Mouse (Mus musculus): ENCODE data around the gene Slc48a1. TPM values are rescaled to one million over a fixed set of nuclear protein-coding genes. Genes with fewer than 3 reads are reported as not detected.

The Slc48a1 gene
- polyA plus RNA-seq, 1 experiment from 2014 or later, result 45.1 TPM

DNA sequence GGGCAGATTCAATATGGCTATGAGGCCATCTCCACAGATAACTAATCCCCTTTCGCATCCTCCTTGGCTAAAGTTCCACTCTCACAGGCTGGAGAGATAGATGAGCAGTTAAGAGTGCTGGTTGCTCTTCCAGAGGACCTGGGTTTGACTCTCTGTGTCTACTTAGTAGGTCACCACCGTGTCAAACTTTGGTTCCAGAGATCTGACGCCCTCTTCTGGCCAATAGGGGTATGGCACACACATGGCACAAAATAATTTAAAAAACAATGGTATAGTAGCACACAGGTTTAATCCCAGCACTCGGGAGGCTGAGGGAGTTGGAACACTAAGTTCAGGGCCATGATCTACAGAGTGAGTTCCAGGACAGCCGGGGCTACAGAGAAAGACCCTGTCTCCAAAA is 15.9 kb downstream of the Slc48a1 start:
- Histone ChIP-seq H3K27ac (ENCODE audit: low read depth, low read length) (no peak overlapping the region), H3K4me1 (ENCODE audit: control insufficient read depth, insufficient read depth, low read length) (peaks cover 7% of the 10 kb centered on the region; the same call in 1 of the 2 replicates), H3K27me3 (ENCODE audit: control insufficient read depth, insufficient read depth, low read length) (no peaks in the 10 kb centered on the region), H3K9me3 (replicated peaks; ENCODE audit: control insufficient read depth, low read length) (no peaks in the 10 kb centered on the region), H3K4me2 (no peak overlapping the region), H3K4me3 (ENCODE audit: low read depth, low read length) (no peak overlapping the region), H3K36me3 (ENCODE audit: control insufficient read depth, insufficient read depth, low read length) (peaks cover 33% of the 10 kb centered on the region), H3K9ac (ENCODE audit: low read depth, low read length) (no peak overlapping the region)
- no peak for ATAC-seq (replicated peaks; ENCODE audit: insufficient number of reproducible peaks, low FRiP score, low TSS enrichment)
- WGBS (ENCODE audit: insufficient replicate concordance), result 70% methylated on average over 5 of the region's 5 CpGs

DNA sequence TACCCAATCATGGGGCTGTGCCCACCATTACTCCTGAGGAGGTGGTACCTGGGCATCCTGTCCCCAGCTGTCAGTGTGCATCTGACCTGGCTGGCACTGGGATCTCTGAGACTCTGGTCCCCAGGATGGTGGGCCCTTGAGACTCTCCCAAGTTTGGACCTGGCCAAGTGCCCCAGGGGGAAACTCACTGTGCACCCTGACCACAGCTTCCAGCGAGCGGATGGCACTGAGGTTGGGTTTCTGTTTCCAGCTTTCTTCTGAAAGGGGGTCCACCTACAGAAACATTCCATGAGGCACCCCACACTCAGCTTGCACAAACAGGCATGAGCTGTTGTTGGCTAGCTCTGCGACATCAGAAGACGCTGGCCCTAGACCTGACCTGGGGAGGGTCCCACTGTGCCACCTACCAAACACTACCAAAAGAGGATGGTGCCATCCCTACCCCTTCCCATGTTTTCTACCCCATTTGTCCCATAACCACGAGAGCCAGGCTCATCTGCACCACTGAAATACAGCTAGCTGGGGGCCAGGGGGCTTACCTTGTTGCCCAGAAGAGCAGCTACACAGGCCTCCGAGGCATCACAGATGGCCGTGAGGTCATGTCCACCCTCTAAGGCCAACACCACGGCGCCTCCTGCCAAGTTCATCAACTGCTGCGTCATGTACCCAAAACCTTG is 17.4 kb downstream of the Slc48a1 start:
- H3K4me1 ChIP-seq (ENCODE audit: control insufficient read depth, insufficient read depth, low read length), result peaks cover 7% of the 10 kb centered on the region; the same call in 1 of the 2 replicates
- 90% methylated on average over 10 of the region's 10 CpGs for WGBS (ENCODE audit: insufficient replicate concordance)
- ATAC-seq (replicated peaks; ENCODE audit: insufficient number of reproducible peaks, low FRiP score, low TSS enrichment), result no peak
- peaks cover 35% of the 10 kb centered on the region for H3K36me3 ChIP-seq (ENCODE audit: control insufficient read depth, insufficient read depth, low read length)
- H3K9ac ChIP-seq (ENCODE audit: low read depth, low read length), result no peak overlapping the region
- no peaks in the 10 kb centered on the region for H3K9me3 ChIP-seq (replicated peaks; ENCODE audit: control insufficient read depth, low read length)
- H3K4me3 ChIP-seq (ENCODE audit: low read depth, low read length), result no peak overlapping the region
- no peaks in the 10 kb centered on the region for H3K27me3 ChIP-seq (ENCODE audit: control insufficient read depth, insufficient read depth, low read length)
- H3K4me2 ChIP-seq, result no peak overlapping the region
- H3K27ac ChIP-seq (ENCODE audit: low read depth, low read length), result no peak overlapping the region

DNA sequence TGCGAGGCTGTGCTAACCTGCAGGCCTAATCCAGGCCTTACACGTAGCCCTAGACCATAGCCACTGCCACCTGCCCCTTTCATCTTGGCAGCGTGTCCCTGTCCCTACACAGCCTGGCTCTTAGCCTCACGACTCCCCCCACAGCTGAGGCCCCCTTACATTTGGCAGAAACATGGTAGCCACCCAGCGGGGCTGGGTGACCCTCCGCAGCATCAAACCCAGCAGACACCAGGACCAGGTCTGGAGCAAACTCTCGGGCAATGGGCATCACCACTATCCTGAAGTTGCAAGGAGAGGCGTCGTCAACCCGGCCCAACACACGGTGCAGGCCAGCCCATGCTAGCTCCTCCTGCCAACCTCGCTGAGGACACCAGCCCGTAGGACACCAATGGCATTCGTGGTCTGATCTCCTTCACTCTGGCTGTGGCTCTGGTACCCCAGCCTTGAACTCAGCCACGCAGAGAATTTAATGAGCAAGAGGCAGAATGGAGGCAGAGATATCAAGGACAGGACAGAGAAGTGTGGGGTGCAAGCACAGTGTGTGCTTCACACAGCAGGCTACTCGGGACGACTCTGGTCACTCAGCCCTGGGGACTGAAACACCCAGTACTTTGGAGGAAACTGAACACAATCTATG is 18.5 kb downstream of the Slc48a1 start:
- H3K4me1 ChIP-seq (ENCODE audit: control insufficient read depth, insufficient read depth, low read length), result peaks cover 7% of the 10 kb centered on the region; the same call in 1 of the 2 replicates
- H3K27me3 ChIP-seq (ENCODE audit: control insufficient read depth, insufficient read depth, low read length), result no peaks in the 10 kb centered on the region
- no peak overlapping the region for H3K4me2 ChIP-seq
- H3K9ac ChIP-seq (ENCODE audit: low read depth, low read length), result no peak overlapping the region
- ATAC-seq (replicated peaks; ENCODE audit: insufficient number of reproducible peaks, low FRiP score, low TSS enrichment), result no peak
- H3K36me3 ChIP-seq (ENCODE audit: control insufficient read depth, insufficient read depth, low read length), result peaks cover 40% of the 10 kb centered on the region
- no peak overlapping the region for H3K27ac ChIP-seq (ENCODE audit: low read depth, low read length)
- H3K4me3 ChIP-seq (ENCODE audit: low read depth, low read length), result no peak overlapping the region
- no peaks in the 10 kb centered on the region for H3K9me3 ChIP-seq (replicated peaks; ENCODE audit: control insufficient read depth, low read length)
- WGBS (ENCODE audit: insufficient replicate concordance), result 89% methylated on average over 17 of the region's 17 CpGs

DNA sequence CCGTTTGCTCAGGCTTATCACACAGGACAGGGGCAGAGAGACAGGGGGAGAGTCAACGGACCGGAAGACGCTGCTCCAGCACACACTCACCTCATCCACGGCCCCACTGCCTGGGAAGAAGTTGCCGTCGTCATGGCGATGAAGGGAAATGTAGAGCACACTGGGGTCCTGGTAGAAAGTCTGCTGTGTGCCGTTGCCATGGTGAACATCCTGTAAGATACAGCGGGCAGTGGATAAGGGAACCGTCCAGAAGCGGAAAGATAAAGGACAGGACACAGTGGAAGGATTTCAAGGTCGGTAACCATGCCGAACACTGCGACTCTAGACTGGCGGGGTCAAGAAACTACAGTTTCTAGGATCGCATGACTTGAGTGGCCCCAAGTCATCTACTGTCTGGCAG is 19.8 kb downstream of the Slc48a1 start:
- Histone ChIP-seq H3K27me3 (ENCODE audit: control insufficient read depth, insufficient read depth, low read length) (no peaks in the 10 kb centered on the region), H3K4me2 (no peak overlapping the region), H3K9me3 (replicated peaks; ENCODE audit: control insufficient read depth, low read length) (no peaks in the 10 kb centered on the region), H3K36me3 (ENCODE audit: control insufficient read depth, insufficient read depth, low read length) (peaks cover 36% of the 10 kb centered on the region), H3K4me1 (ENCODE audit: control insufficient read depth, insufficient read depth, low read length) (peaks cover 7% of the 10 kb centered on the region; the same call in 1 of the 2 replicates), H3K9ac (ENCODE audit: low read depth, low read length) (no peak overlapping the region), H3K27ac (ENCODE audit: low read depth, low read length) (no peak overlapping the region), H3K4me3 (ENCODE audit: low read depth, low read length) (no peak overlapping the region)
- WGBS (ENCODE audit: insufficient replicate concordance), result 45% methylated on average over 17 of the region's 17 CpGs
- ATAC-seq (replicated peaks; ENCODE audit: insufficient number of reproducible peaks, low FRiP score, low TSS enrichment), result peak; percentile 46

DNA sequence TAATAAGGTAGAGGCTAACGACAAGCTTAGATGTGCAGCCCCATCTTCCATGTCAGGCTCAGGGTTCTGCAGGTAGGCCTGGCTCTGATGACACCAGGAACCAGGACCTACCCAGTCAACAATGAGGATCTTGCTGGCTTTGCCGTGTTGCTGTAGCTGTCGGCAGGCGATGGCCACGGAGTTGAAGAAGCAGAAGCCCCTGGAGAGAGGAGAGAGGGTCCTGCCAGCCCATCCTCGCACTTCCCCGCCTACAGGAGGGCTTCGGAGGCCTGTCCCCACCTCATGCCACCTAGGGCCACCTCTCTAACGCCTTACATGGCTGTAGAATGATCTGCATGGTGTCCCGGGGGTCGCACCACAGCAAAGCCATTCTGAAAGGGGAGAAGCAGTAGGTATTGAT is 21.1 kb downstream of the Slc48a1 start:
- Histone ChIP-seq H3K27ac (ENCODE audit: low read depth, low read length) (no peak overlapping the region), H3K36me3 (ENCODE audit: control insufficient read depth, insufficient read depth, low read length) (peaks cover 31% of the 10 kb centered on the region)

DNA sequence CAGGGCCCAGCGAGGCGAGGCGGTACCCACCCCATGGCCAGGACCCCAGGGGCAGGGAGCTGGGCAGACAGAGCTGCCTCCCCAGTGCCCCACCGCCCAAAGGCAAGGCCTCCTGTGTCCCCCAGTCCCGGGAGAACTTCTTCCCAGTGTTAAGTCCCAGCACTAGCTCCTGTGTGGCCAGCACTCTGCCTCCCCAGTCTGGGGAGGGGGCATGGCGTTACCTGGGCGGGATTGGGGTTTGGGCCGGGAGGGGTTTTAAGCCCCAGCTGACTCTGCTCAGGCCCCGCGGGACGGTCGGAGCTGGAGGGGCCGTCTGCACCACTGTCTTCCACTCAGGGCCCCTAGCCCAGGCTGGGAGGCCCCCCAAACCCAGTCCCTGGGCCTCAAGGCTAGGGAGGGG is 22.5 kb downstream of the Slc48a1 start:
- peaks cover 7% of the 10 kb centered on the region; the same call in 1 of the 2 replicates for H3K4me1 ChIP-seq (ENCODE audit: control insufficient read depth, insufficient read depth, low read length)
- peaks cover 26% of the 10 kb centered on the region for H3K36me3 ChIP-seq (ENCODE audit: control insufficient read depth, insufficient read depth, low read length)
- 88% methylated on average over 13 of the region's 13 CpGs for WGBS (ENCODE audit: insufficient replicate concordance)
- no peak for ATAC-seq (replicated peaks; ENCODE audit: insufficient number of reproducible peaks, low FRiP score, low TSS enrichment)
- no peak overlapping the region for H3K9ac ChIP-seq (ENCODE audit: low read depth, low read length)
- no peak overlapping the region for H3K4me2 ChIP-seq
- H3K9me3 ChIP-seq (replicated peaks; ENCODE audit: control insufficient read depth, low read length), result no peaks in the 10 kb centered on the region
- no peaks in the 10 kb centered on the region for H3K27me3 ChIP-seq (ENCODE audit: control insufficient read depth, insufficient read depth, low read length)
- H3K4me3 ChIP-seq (ENCODE audit: low read depth, low read length), result no peak overlapping the region
- H3K27ac ChIP-seq (ENCODE audit: low read depth, low read length), result no peak overlapping the region

More for the DNA sequence above, 21.1 kb downstream of the Slc48a1 start:
- Histone ChIP-seq H3K4me3 (ENCODE audit: low read depth, low read length) (no peak overlapping the region), H3K9me3 (replicated peaks; ENCODE audit: control insufficient read depth, low read length) (no peaks in the 10 kb centered on the region), H3K9ac (ENCODE audit: low read depth, low read length) (no peak overlapping the region), H3K27me3 (ENCODE audit: control insufficient read depth, insufficient read depth, low read length) (no peaks in the 10 kb centered on the region), H3K4me2 (no peak overlapping the region), H3K4me1 (ENCODE audit: control insufficient read depth, insufficient read depth, low read length) (peaks cover 7% of the 10 kb centered on the region; the same call in 1 of the 2 replicates)
- 85% methylated on average over 11 of the region's 11 CpGs for WGBS (ENCODE audit: insufficient replicate concordance)
- ATAC-seq (replicated peaks; ENCODE audit: insufficient number of reproducible peaks, low FRiP score, low TSS enrichment), result no peak

DNA sequence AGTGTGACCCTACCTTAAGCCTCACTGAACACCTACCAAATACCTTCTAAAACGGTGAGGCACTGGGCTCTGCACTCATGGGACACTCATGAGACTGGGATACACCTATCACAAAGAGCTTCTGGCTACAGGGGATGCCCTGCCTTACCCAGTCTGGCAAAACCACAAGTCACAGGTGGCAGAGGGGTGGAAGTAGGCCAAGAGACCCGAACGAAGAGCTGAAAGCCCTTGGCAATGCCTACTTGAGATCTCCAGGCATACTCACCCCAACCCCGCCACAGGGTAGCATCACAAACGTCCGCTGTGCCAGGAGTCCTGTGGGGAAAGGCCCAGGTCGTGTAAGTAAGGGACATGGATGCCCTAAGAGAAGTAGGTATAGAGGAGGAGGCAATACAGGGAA is 23.5 kb downstream of the Slc48a1 start:
- 73% methylated on average over 7 of the region's 7 CpGs for WGBS (ENCODE audit: insufficient replicate concordance)
- H3K36me3 ChIP-seq (ENCODE audit: control insufficient read depth, insufficient read depth, low read length), result peaks cover 19% of the 10 kb centered on the region
- no peak overlapping the region for H3K9ac ChIP-seq (ENCODE audit: low read depth, low read length)
- no peak for ATAC-seq (replicated peaks; ENCODE audit: insufficient number of reproducible peaks, low FRiP score, low TSS enrichment)
- H3K27ac ChIP-seq (ENCODE audit: low read depth, low read length), result no peak overlapping the region
- H3K27me3 ChIP-seq (ENCODE audit: control insufficient read depth, insufficient read depth, low read length), result no peaks in the 10 kb centered on the region
- peaks cover 7% of the 10 kb centered on the region; the same call in 1 of the 2 replicates for H3K4me1 ChIP-seq (ENCODE audit: control insufficient read depth, insufficient read depth, low read length)
- H3K4me2 ChIP-seq, result no peak overlapping the region
- no peaks in the 10 kb centered on the region for H3K9me3 ChIP-seq (replicated peaks; ENCODE audit: control insufficient read depth, low read length)
- no peak overlapping the region for H3K4me3 ChIP-seq (ENCODE audit: low read depth, low read length)

DNA sequence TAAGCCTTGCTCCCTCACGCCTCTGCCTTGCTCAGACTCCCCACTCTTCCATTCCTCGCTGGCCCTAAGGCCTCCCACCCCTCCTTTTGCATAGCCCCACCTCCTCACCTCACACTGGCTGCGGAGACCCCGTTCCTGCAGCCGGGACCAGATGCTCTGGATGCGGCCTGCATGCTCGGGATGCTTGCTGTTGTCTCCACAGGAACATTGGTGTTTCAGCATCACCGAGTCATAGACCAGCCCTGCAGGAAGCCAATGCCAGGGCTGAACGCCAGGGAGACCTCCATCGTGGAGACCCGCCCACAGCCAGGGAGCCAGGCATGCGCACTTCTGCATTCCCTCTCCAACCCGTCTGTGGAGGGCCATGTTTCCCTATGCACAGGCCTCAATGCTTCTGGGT is 24.3 kb downstream of the Slc48a1 start:
- Histone ChIP-seq H3K27me3 (ENCODE audit: control insufficient read depth, insufficient read depth, low read length) (no peaks in the 10 kb centered on the region), H3K36me3 (ENCODE audit: control insufficient read depth, insufficient read depth, low read length) (peaks cover 19% of the 10 kb centered on the region), H3K4me1 (ENCODE audit: control insufficient read depth, insufficient read depth, low read length) (peaks cover 7% of the 10 kb centered on the region; the same call in 1 of the 2 replicates), H3K9me3 (replicated peaks; ENCODE audit: control insufficient read depth, low read length) (no peaks in the 10 kb centered on the region), H3K4me3 (ENCODE audit: low read depth, low read length) (peak overlapping the region; percentile 18), H3K4me2 (peak overlapping the region; percentile 47), H3K9ac (ENCODE audit: low read depth, low read length) (no peak overlapping the region), H3K27ac (ENCODE audit: low read depth, low read length) (no peak overlapping the region)
- ATAC-seq (replicated peaks; ENCODE audit: insufficient number of reproducible peaks, low FRiP score, low TSS enrichment), result no peak
- WGBS (ENCODE audit: insufficient replicate concordance), result 31% methylated on average over 13 of the region's 13 CpGs

All from heart, embryonic 11.5 days (tissue).